Mouse (Mus musculus): ENCODE results near the gene Depdc1b. TPM values are rescaled to one million over a fixed set of nuclear protein-coding genes. Genes with fewer than 3 reads are reported as not detected.

Depdc1b gene
- polyA plus RNA-seq, 1 experiment, result 0.82 TPM

GRCm38 (mm10) chr13:108316487-108316903 is 363 bp downstream of the Depdc1b start:
- WGBS, result 1% methylated on average over 32 of the region's 32 CpGs
- TF ChIP-seq CTCF (IDR thresholded peaks at IDR 0.05; ENCODE audit: extremely low read depth, insufficient read length, insufficient replicate concordance, low read depth, low read length) (no peak), POLR2A (IDR thresholded peaks at IDR 0.05; ENCODE audit: low read depth, low read length) (no peak)
- H3K36me3 ChIP-seq (ENCODE audit: control insufficient read depth, insufficient read depth, low read length), result no peaks in the 10 kb centered on the region
- H3K4me1 ChIP-seq (ENCODE audit: control insufficient read depth, insufficient read depth, insufficient read length, low read length), result no peaks in the 10 kb centered on the region; the same call in 1 of the 2 replicates
- no peaks in the 10 kb centered on the region for H3K27me3 ChIP-seq (ENCODE audit: control insufficient read depth, insufficient read depth, low read length)
- no peak overlapping the region for H3K27ac ChIP-seq (ENCODE audit: insufficient read depth, low read depth, low read length)
- peak overlapping the region; percentile 97 for H3K4me3 ChIP-seq (ENCODE audit: low read depth, low read length)

- no peak for TF ChIP-seq CTCF (IDR thresholded peaks at IDR 0.05; ENCODE audit: extremely low read depth, insufficient read length, insufficient replicate concordance, low read depth, low read length)
- no peak for TF ChIP-seq POLR2A (IDR thresholded peaks at IDR 0.05; ENCODE audit: low read depth, low read length)
- Histone ChIP-seq H3K36me3 (ENCODE audit: control insufficient read depth, insufficient read depth, low read length) (no peaks in the 10 kb centered on the region), H3K27me3 (ENCODE audit: control insufficient read depth, insufficient read depth, low read length) (no peaks in the 10 kb centered on the region), H3K4me3 (ENCODE audit: low read depth, low read length) (no peak overlapping the region), H3K27ac (ENCODE audit: insufficient read depth, low read depth, low read length) (no peak overlapping the region), H3K4me1 (ENCODE audit: control insufficient read depth, insufficient read depth, insufficient read length, low read length) (no peaks in the 10 kb centered on the region; the same call in 1 of the 2 replicates)
- WGBS, result 89% methylated on average over 2 of the region's 2 CpGs
These were observed 1.3 kb downstream of the Depdc1b start for GRCm38 (mm10) chr13:108317414-108317813.

GRCm38 (mm10) chr13:108319028-108319427 is 2.9 kb downstream of the Depdc1b start:
- WGBS, result 93% methylated on average over 8 of the region's 8 CpGs

GRCm38 (mm10) chr13:108320216-108320615 is 4.1 kb downstream of the Depdc1b start:
- H3K27me3 ChIP-seq (ENCODE audit: control insufficient read depth, insufficient read depth, low read length), result no peaks in the 10 kb centered on the region
- H3K4me3 ChIP-seq (ENCODE audit: low read depth, low read length), result no peak overlapping the region
- TF ChIP-seq POLR2A (IDR thresholded peaks at IDR 0.05; ENCODE audit: low read depth, low read length), result no peak
- TF ChIP-seq CTCF (IDR thresholded peaks at IDR 0.05; ENCODE audit: extremely low read depth, insufficient read length, insufficient replicate concordance, low read depth, low read length), result no peak
- H3K4me1 ChIP-seq (ENCODE audit: control insufficient read depth, insufficient read depth, insufficient read length, low read length), result no peaks in the 10 kb centered on the region; the same call in 1 of the 2 replicates
- no peak overlapping the region for H3K27ac ChIP-seq (ENCODE audit: insufficient read depth, low read depth, low read length)
- H3K36me3 ChIP-seq (ENCODE audit: control insufficient read depth, insufficient read depth, low read length), result peaks cover 1% of the 10 kb centered on the region; the same call in 1 of the 2 replicates
- WGBS, result 89% methylated on average over 8 of the region's 8 CpGs

More at GRCm38 (mm10) chr13:108319028-108319427, 2.9 kb downstream of the Depdc1b start:
- no peak overlapping the region for H3K27ac ChIP-seq (ENCODE audit: insufficient read depth, low read depth, low read length)
- no peak overlapping the region for H3K4me3 ChIP-seq (ENCODE audit: low read depth, low read length)
- no peaks in the 10 kb centered on the region; the same call in 1 of the 2 replicates for H3K4me1 ChIP-seq (ENCODE audit: control insufficient read depth, insufficient read depth, insufficient read length, low read length)
- peaks cover 1% of the 10 kb centered on the region; the same call in 1 of the 2 replicates for H3K36me3 ChIP-seq (ENCODE audit: control insufficient read depth, insufficient read depth, low read length)
- H3K27me3 ChIP-seq (ENCODE audit: control insufficient read depth, insufficient read depth, low read length), result no peaks in the 10 kb centered on the region
- no peak for TF ChIP-seq CTCF (IDR thresholded peaks at IDR 0.05; ENCODE audit: extremely low read depth, insufficient read length, insufficient replicate concordance, low read depth, low read length)
- no peak for TF ChIP-seq POLR2A (IDR thresholded peaks at IDR 0.05; ENCODE audit: low read depth, low read length)

- Histone ChIP-seq H3K27me3 (ENCODE audit: control insufficient read depth, insufficient read depth, low read length) (no peaks in the 10 kb centered on the region), H3K4me3 (ENCODE audit: low read depth, low read length) (no peak overlapping the region), H3K4me1 (ENCODE audit: control insufficient read depth, insufficient read depth, insufficient read length, low read length) (peaks cover 4% of the 10 kb centered on the region; the same call in 1 of the 2 replicates), H3K36me3 (ENCODE audit: control insufficient read depth, insufficient read depth, low read length) (peaks cover 1% of the 10 kb centered on the region; the same call in 1 of the 2 replicates), H3K27ac (ENCODE audit: insufficient read depth, low read depth, low read length) (no peak overlapping the region)
- TF ChIP-seq CTCF (IDR thresholded peaks at IDR 0.05; ENCODE audit: extremely low read depth, insufficient read length, insufficient replicate concordance, low read depth, low read length) (no peak), POLR2A (IDR thresholded peaks at IDR 0.05; ENCODE audit: low read depth, low read length) (no peak)
- 95% methylated on average over 2 of the region's 2 CpGs for WGBS
These were observed 6.3 kb downstream of the Depdc1b start for GRCm38 (mm10) chr13:108322466-108322865.

GRCm38 (mm10) chr13:108323317-108323716 is 7.2 kb downstream of the Depdc1b start:
- Histone ChIP-seq H3K4me1 (ENCODE audit: control insufficient read depth, insufficient read depth, insufficient read length, low read length) (peaks cover 4% of the 10 kb centered on the region; the same call in 1 of the 2 replicates), H3K27me3 (ENCODE audit: control insufficient read depth, insufficient read depth, low read length) (no peaks in the 10 kb centered on the region), H3K4me3 (ENCODE audit: low read depth, low read length) (no peak overlapping the region), H3K27ac (ENCODE audit: insufficient read depth, low read depth, low read length) (no peak overlapping the region), H3K36me3 (ENCODE audit: control insufficient read depth, insufficient read depth, low read length) (peaks cover 1% of the 10 kb centered on the region; the same call in 1 of the 2 replicates)
- no peak for TF ChIP-seq POLR2A (IDR thresholded peaks at IDR 0.05; ENCODE audit: low read depth, low read length)
- TF ChIP-seq CTCF (IDR thresholded peaks at IDR 0.05; ENCODE audit: extremely low read depth, insufficient read length, insufficient replicate concordance, low read depth, low read length), result no peak
- WGBS, result 91% methylated on average over 2 of the region's 2 CpGs

- Histone ChIP-seq H3K36me3 (ENCODE audit: control insufficient read depth, insufficient read depth, low read length) (peaks cover 1% of the 10 kb centered on the region; the same call in 1 of the 2 replicates), H3K4me1 (ENCODE audit: control insufficient read depth, insufficient read depth, insufficient read length, low read length) (peaks cover 4% of the 10 kb centered on the region; the same call in 1 of the 2 replicates), H3K27me3 (ENCODE audit: control insufficient read depth, insufficient read depth, low read length) (no peaks in the 10 kb centered on the region), H3K27ac (ENCODE audit: insufficient read depth, low read depth, low read length) (no peak overlapping the region), H3K4me3 (ENCODE audit: low read depth, low read length) (no peak overlapping the region)
- TF ChIP-seq POLR2A (IDR thresholded peaks at IDR 0.05; ENCODE audit: low read depth, low read length), result no peak
- no peak for TF ChIP-seq CTCF (IDR thresholded peaks at IDR 0.05; ENCODE audit: extremely low read depth, insufficient read length, insufficient replicate concordance, low read depth, low read length)
- WGBS, result 91% methylated on average over 22 of the region's 22 CpGs
These were observed 8.0 kb downstream of the Depdc1b start for GRCm38 (mm10) chr13:108323866-108324829.

All from small intestine, adult 2 months (tissue).